Mouse (Mus musculus): ENCODE measurements at regions not wholly inside any gene's neighbourhood (a gene's known extent, or its start where the extent isn't known, plus 50 kb on each side); places are given as distances from the start of the nearest gene placed in this dataset.
A peak's percentile ranks its signal among the peaks of the same experiment; 100 is the strongest.
"Not testable (repeated sequence)": the region's sequence is repeated elsewhere in the genome, so short reads cannot be mapped to it uniquely, and the experiment has no call there.

DNA sequence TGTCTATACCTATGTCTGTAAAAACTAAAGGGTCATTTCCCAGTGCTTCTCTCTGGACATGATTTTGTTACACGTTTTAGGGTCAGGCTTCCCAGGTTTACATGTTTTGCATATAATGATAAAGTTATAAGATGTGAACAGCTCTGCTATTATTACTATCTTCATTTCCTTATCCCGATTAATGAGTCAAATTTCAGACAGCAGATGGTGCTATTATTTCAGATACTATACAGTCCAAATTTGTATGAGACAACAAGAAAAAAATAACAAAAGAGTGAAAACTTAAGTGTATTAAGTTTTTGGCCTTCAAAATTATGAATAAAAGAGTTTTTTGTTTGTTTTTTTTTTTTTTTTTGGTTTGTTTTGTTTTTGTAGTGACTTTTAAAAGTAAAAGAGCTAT is 922.9 kb upstream of the Ppp6c start:
- Histone ChIP-seq H3K27me3 (no peaks in the 10 kb centered on the region), H3K4me1 (replicated peaks) (no peaks in the 10 kb centered on the region), H3K36me3 (no peaks in the 10 kb centered on the region), H3K4me3 (replicated peaks) (no peak overlapping the region), H3K9ac (no peak overlapping the region), H3K4me2 (no peak overlapping the region), H3K27ac (no peak overlapping the region), H3K9me3 (replicated peaks) (no peaks in the 10 kb centered on the region)
- ATAC-seq (ENCODE audit: low read depth) (no peak), DNase-seq (no peak)
- whole genome bisulfite sequencing (ENCODE audit: insufficient replicate concordance) = 50% methylated on average over 2 of the region's 2 CpGs

DNA sequence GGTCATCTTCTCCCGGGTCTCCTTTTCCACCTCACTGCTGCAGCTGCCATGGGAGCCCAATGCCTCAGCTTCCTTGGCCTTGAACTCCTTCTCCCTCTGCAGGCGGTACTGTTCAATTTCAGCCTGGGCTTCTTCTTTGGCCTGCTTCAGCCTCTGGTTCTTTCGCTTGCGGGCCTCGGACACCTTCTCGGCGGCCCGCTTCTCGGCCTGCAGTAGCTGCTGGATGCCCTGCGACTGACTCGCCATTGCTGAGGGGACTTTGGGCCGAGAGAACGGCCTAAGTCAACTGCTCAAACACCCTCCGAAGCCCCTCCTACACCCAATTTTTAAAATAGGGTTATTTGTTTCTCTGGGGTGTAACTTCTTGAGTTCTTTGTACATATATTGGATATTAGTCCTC is 901.4 kb upstream of the Ppp6c start:
- not testable (repeated sequence) for H3K36me3 ChIP-seq; H3K9ac ChIP-seq; ATAC-seq (ENCODE audit: low read depth); H3K4me3 ChIP-seq (replicated peaks); H3K4me2 ChIP-seq; H3K27me3 ChIP-seq; H3K27ac ChIP-seq; H3K9me3 ChIP-seq (replicated peaks); H3K4me1 ChIP-seq (replicated peaks)
- peak; percentile 9 for DNase-seq
- 79% methylated on average over 14 of the region's 14 CpGs for WGBS (ENCODE audit: insufficient replicate concordance)

DNA sequence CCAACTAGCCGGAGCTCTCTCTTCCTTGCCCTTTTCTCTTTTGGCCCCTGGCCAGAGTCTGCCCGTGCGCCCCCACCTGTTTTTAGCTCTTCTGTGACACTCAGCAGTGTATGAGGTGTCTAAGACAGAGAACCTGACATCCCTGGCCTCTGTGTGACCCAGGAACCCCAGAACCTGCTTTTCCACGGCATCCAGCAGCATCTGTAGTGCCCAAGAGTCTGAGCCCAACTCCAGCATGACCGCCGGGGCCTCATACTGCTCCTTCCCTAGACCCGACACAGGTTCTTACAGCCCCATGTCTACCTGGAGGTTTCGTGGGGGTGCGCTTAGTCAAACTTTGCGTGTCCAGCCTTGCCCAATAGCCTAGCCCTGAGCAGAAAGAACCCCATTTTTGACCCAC is 892.9 kb upstream of the Ppp6c start:
- 73% methylated on average over 10 of the region's 10 CpGs for WGBS (ENCODE audit: insufficient replicate concordance)

DNA sequence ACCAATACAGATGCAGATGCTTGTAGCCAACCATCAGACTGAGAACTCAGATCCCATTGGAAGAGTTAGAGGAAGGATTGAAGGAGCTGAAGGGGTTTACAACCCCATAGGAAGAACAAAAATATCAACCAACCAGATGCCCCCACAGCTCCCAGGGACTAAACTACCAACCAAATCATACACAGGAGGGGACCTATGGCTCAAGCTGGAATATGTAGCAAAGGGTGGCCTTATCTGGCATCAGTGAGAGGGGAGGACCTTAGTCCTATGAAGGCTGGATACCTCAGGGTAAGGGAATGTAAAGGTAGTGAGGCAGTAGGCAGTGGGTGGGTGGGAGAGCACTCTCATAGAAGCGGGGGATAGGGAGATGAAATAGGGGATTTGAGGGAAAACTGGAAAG is 888.2 kb upstream of the Ppp6c start:
- H3K4me1 ChIP-seq (replicated peaks) = no peaks in the 10 kb centered on the region
- H3K36me3 ChIP-seq = no peaks in the 10 kb centered on the region
- ATAC-seq (ENCODE audit: low read depth) (no peak), DNase-seq (no peak)
- no peak overlapping the region for H3K4me3 ChIP-seq (replicated peaks)
- no peaks in the 10 kb centered on the region for H3K9me3 ChIP-seq (replicated peaks)
- 53% methylated on average over 1 of the region's 1 CpGs for WGBS (ENCODE audit: insufficient replicate concordance)
- H3K9ac ChIP-seq = no peak overlapping the region
- H3K27me3 ChIP-seq = no peaks in the 10 kb centered on the region
- no peak overlapping the region for H3K27ac ChIP-seq
- H3K4me2 ChIP-seq = no peak overlapping the region

More for the DNA sequence above, 892.9 kb upstream of the Ppp6c start:
- H3K27ac ChIP-seq = no peak overlapping the region
- no peaks in the 10 kb centered on the region for H3K27me3 ChIP-seq
- H3K9ac ChIP-seq = no peak overlapping the region
- ATAC-seq (ENCODE audit: low read depth) = no peak
- no peak overlapping the region for H3K4me2 ChIP-seq
- no peaks in the 10 kb centered on the region for H3K9me3 ChIP-seq (replicated peaks)
- no peaks in the 10 kb centered on the region for H3K4me1 ChIP-seq (replicated peaks)
- DNase-seq = no peak
- no peak overlapping the region for H3K4me3 ChIP-seq (replicated peaks)
- no peaks in the 10 kb centered on the region for H3K36me3 ChIP-seq
